Mouse (Mus musculus) brain, embryonic 14.5 days (tissue): ENCODE results near the gene Lin54.

ENCODE experiments used
- CTCF ChIP-seq: fragments of 200-500 bp; IDR thresholded peaks from 2 replicates; pipeline ENCODE4 v1.5.1; 2012; ENCODE audit warnings: inconsistent platforms, mild to moderate bottlenecking, moderate library complexity, borderline replicate concordance; ENCODE audit not compliant: insufficient read depth, insufficient read length; ENCODE audit errors: extremely low read depth
- POLR2A ChIP-seq: fragments of 200-500 bp; IDR thresholded peaks from 2 replicates; pipeline ENCODE4 v1.6.1; 2012; ENCODE audit warnings: mild to moderate bottlenecking, inconsistent platforms, borderline replicate concordance; ENCODE audit not compliant: poor library complexity, insufficient read depth, insufficient read length, severe bottlenecking; ENCODE audit errors: extremely low read depth

DNA sequence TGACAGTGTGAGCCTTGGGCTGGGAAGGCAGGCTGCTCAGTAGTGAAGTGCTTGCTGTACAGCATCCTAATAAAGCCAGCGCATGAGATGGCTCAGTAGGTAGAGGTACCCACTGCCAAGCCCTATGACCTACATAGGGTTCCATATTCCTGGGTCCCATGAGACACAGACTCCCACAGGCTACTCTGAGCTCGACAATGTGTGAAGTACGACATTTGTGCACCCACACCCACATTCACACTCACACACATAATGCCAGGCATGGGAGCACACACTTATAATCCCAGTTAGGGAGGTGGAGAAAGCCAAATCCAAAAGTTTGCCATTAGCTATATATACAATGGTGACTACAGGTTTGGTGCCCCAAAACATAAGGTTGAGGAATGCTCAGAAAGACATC lies 103.7 kb downstream of the Lin54 start:
- TF ChIP-seq CTCF: no peak
- no peak for TF ChIP-seq POLR2A
